Mouse (Mus musculus): Measurements from ENCODE around the gene Tns1.

The Tns1 gene

GRCm38 (mm10) chr1:73936537-73936936 is 187.7 kb downstream of the Tns1 start:
- DNase-seq (ENCODE audit: low read depth, low spot score), result no peak

- peak; percentile 58 for DNase-seq (ENCODE audit: low read depth, low spot score)
These were observed 188.7 kb downstream of the Tns1 start for GRCm38 (mm10) chr1:73935442-73936080.

- DNase-seq (ENCODE audit: low read depth, low spot score), result no peak
These were observed 191.1 kb downstream of the Tns1 start for GRCm38 (mm10) chr1:73933146-73933490.

- DNase-seq (ENCODE audit: low read depth, low spot score), result peak; percentile 79
These were observed 191.7 kb downstream of the Tns1 start for GRCm38 (mm10) chr1:73932421-73933145.

GRCm38 (mm10) chr1:73931851-73932250 is 192.4 kb downstream of the Tns1 start:
- DNase-seq (ENCODE audit: low read depth, low spot score), result no peak

GRCm38 (mm10) chr1:73930411-73931134 is 193.7 kb downstream of the Tns1 start:
- no peak for DNase-seq (ENCODE audit: low read depth, low spot score)

- no peak for DNase-seq (ENCODE audit: low read depth, low spot score)
These were observed 194.3 kb downstream of the Tns1 start for GRCm38 (mm10) chr1:73929952-73930329.

GRCm38 (mm10) chr1:73929211-73929951 is 194.9 kb downstream of the Tns1 start:
- no peak for DNase-seq (ENCODE audit: low read depth, low spot score)

GRCm38 (mm10) chr1:73928385-73928784 is 195.9 kb downstream of the Tns1 start:
- no peak for DNase-seq (ENCODE audit: low read depth, low spot score)

- DNase-seq (ENCODE audit: low read depth, low spot score), result no peak
These were observed 196.4 kb downstream of the Tns1 start for GRCm38 (mm10) chr1:73927819-73928218.

- DNase-seq (ENCODE audit: low read depth, low spot score), result no peak
These were observed 198.0 kb downstream of the Tns1 start for GRCm38 (mm10) chr1:73926279-73926678.

GRCm38 (mm10) chr1:73924871-73925610 is 199.2 kb downstream of the Tns1 start:
- no peak for DNase-seq (ENCODE audit: low read depth, low spot score)

- DNase-seq (ENCODE audit: low read depth, low spot score), result no peak
These were observed 200.0 kb downstream of the Tns1 start for GRCm38 (mm10) chr1:73924210-73924609.

- DNase-seq (ENCODE audit: low read depth, low spot score), result no peak
These were observed 201.1 kb downstream of the Tns1 start for GRCm38 (mm10) chr1:73923185-73923584.

- DNase-seq (ENCODE audit: low read depth, low spot score), result no peak
These were observed 203.5 kb downstream of the Tns1 start for GRCm38 (mm10) chr1:73920701-73921100.

- DNase-seq (ENCODE audit: low read depth, low spot score), result no peak
These were observed 204.3 kb downstream of the Tns1 start for GRCm38 (mm10) chr1:73919909-73920308.

- no peak for DNase-seq (ENCODE audit: low read depth, low spot score)
These were observed 206.2 kb downstream of the Tns1 start for GRCm38 (mm10) chr1:73918001-73918400.

- no peak for DNase-seq (ENCODE audit: low read depth, low spot score)
These were observed 208.0 kb downstream of the Tns1 start for GRCm38 (mm10) chr1:73916298-73916697.

- DNase-seq (ENCODE audit: low read depth, low spot score), result no peak
These were observed 208.8 kb downstream of the Tns1 start for GRCm38 (mm10) chr1:73915218-73916070.

- no peak for DNase-seq (ENCODE audit: low read depth, low spot score)
These were observed 210.2 kb downstream of the Tns1 start for GRCm38 (mm10) chr1:73914076-73914475.
